Mouse (Mus musculus): ENCODE results near the gene Papss2. TPM values are rescaled to one million over a fixed set of nuclear protein-coding genes. Genes with fewer than 3 reads are reported as not detected.

The Papss2 gene
- polyA plus RNA-seq, 1 experiment: 4.1 TPM

- Histone ChIP-seq H3K27ac (ENCODE audit: insufficient read depth, low read length) (no peak overlapping the region), H3K36me3 (ENCODE audit: control insufficient read depth, insufficient read depth, low read length, poor library complexity, severe bottlenecking) (no peaks in the 10 kb centered on the region), H3K27me3 (ENCODE audit: control insufficient read depth, insufficient read depth, low read length, poor library complexity, severe bottlenecking) (no peaks in the 10 kb centered on the region), H3K4me3 (ENCODE audit: low read depth, low read length) (no peak overlapping the region), H3K4me1 (ENCODE audit: control insufficient read depth, insufficient read depth, low read length) (no peaks in the 10 kb centered on the region), H3K9ac (ENCODE audit: low read depth, poor library complexity, severe bottlenecking) (no peak overlapping the region), H3K9me3 (replicated peaks; ENCODE audit: control insufficient read depth, insufficient read depth, low read length, poor library complexity, severe bottlenecking) (no peaks in the 10 kb centered on the region; the same call in 1 of the 2 replicates)
- no peak for TF ChIP-seq CTCF (IDR thresholded peaks at IDR 0.05; ENCODE audit: low read depth, low read length)
- no peak for TF ChIP-seq POLR2A (IDR thresholded peaks at IDR 0.05; ENCODE audit: insufficient read depth, low read length)
- TF ChIP-seq EP300 (IDR thresholded peaks at IDR 0.05; ENCODE audit: insufficient read depth, low read depth, low read length): no peak
Measured at GRCm38 (mm10) chr19:32638276-32638903, 42.8 kb downstream of the Papss2 start.

GRCm38 (mm10) chr19:32641535-32641934, 45.9 kb downstream of the Papss2 start:
- no peak overlapping the region for H3K9ac ChIP-seq (ENCODE audit: low read depth, poor library complexity, severe bottlenecking)
- TF ChIP-seq EP300 (IDR thresholded peaks at IDR 0.05; ENCODE audit: insufficient read depth, low read depth, low read length) (no peak), POLR2A (IDR thresholded peaks at IDR 0.05; ENCODE audit: insufficient read depth, low read length) (no peak), CTCF (IDR thresholded peaks at IDR 0.05; ENCODE audit: low read depth, low read length) (no peak)
- no peaks in the 10 kb centered on the region for H3K4me1 ChIP-seq (ENCODE audit: control insufficient read depth, insufficient read depth, low read length)
- H3K4me3 ChIP-seq (ENCODE audit: low read depth, low read length): no peak overlapping the region
- no peak overlapping the region for H3K27ac ChIP-seq (ENCODE audit: insufficient read depth, low read length)
- no peaks in the 10 kb centered on the region for H3K27me3 ChIP-seq (ENCODE audit: control insufficient read depth, insufficient read depth, low read length, poor library complexity, severe bottlenecking)
- peaks cover 9% of the 10 kb centered on the region for H3K9me3 ChIP-seq (replicated peaks; ENCODE audit: control insufficient read depth, insufficient read depth, low read length, poor library complexity, severe bottlenecking)
- H3K36me3 ChIP-seq (ENCODE audit: control insufficient read depth, insufficient read depth, low read length, poor library complexity, severe bottlenecking): no peaks in the 10 kb centered on the region

- TF ChIP-seq EP300 (IDR thresholded peaks at IDR 0.05; ENCODE audit: insufficient read depth, low read depth, low read length) (no peak), POLR2A (IDR thresholded peaks at IDR 0.05; ENCODE audit: insufficient read depth, low read length) (no peak)
Measured at GRCm38 (mm10) chr19:32641995-32642394, 46.4 kb downstream of the Papss2 start.

GRCm38 (mm10) chr19:32643642-32644041, 48.1 kb downstream of the Papss2 start:
- Histone ChIP-seq H3K4me1 (ENCODE audit: control insufficient read depth, insufficient read depth, low read length) (no peaks in the 10 kb centered on the region), H3K9me3 (replicated peaks; ENCODE audit: control insufficient read depth, insufficient read depth, low read length, poor library complexity, severe bottlenecking) (peaks cover 12% of the 10 kb centered on the region), H3K27ac (ENCODE audit: insufficient read depth, low read length) (no peak overlapping the region), H3K4me3 (ENCODE audit: low read depth, low read length) (no peak overlapping the region), H3K9ac (ENCODE audit: low read depth, poor library complexity, severe bottlenecking) (no peak overlapping the region), H3K36me3 (ENCODE audit: control insufficient read depth, insufficient read depth, low read length, poor library complexity, severe bottlenecking) (no peaks in the 10 kb centered on the region), H3K27me3 (ENCODE audit: control insufficient read depth, insufficient read depth, low read length, poor library complexity, severe bottlenecking) (no peaks in the 10 kb centered on the region)
- TF ChIP-seq POLR2A (IDR thresholded peaks at IDR 0.05; ENCODE audit: insufficient read depth, low read length) (no peak), EP300 (IDR thresholded peaks at IDR 0.05; ENCODE audit: insufficient read depth, low read depth, low read length) (no peak), CTCF (IDR thresholded peaks at IDR 0.05; ENCODE audit: low read depth, low read length) (no peak)

More at GRCm38 (mm10) chr19:32641995-32642394, 46.4 kb downstream of the Papss2 start:
- H3K27ac ChIP-seq (ENCODE audit: insufficient read depth, low read length): no peak overlapping the region
- peaks cover 9% of the 10 kb centered on the region for H3K9me3 ChIP-seq (replicated peaks; ENCODE audit: control insufficient read depth, insufficient read depth, low read length, poor library complexity, severe bottlenecking)
- no peaks in the 10 kb centered on the region for H3K36me3 ChIP-seq (ENCODE audit: control insufficient read depth, insufficient read depth, low read length, poor library complexity, severe bottlenecking)
- no peaks in the 10 kb centered on the region for H3K27me3 ChIP-seq (ENCODE audit: control insufficient read depth, insufficient read depth, low read length, poor library complexity, severe bottlenecking)
- H3K4me3 ChIP-seq (ENCODE audit: low read depth, low read length): no peak overlapping the region
- H3K9ac ChIP-seq (ENCODE audit: low read depth, poor library complexity, severe bottlenecking): no peak overlapping the region
- no peaks in the 10 kb centered on the region for H3K4me1 ChIP-seq (ENCODE audit: control insufficient read depth, insufficient read depth, low read length)

- Histone ChIP-seq H3K4me3 (ENCODE audit: low read depth, low read length) (no peak overlapping the region), H3K27me3 (ENCODE audit: control insufficient read depth, insufficient read depth, low read length, poor library complexity, severe bottlenecking) (no peaks in the 10 kb centered on the region), H3K27ac (ENCODE audit: insufficient read depth, low read length) (no peak overlapping the region), H3K36me3 (ENCODE audit: control insufficient read depth, insufficient read depth, low read length, poor library complexity, severe bottlenecking) (no peaks in the 10 kb centered on the region), H3K4me1 (ENCODE audit: control insufficient read depth, insufficient read depth, low read length) (no peaks in the 10 kb centered on the region), H3K9me3 (replicated peaks; ENCODE audit: control insufficient read depth, insufficient read depth, low read length, poor library complexity, severe bottlenecking) (peaks cover 12% of the 10 kb centered on the region), H3K9ac (ENCODE audit: low read depth, poor library complexity, severe bottlenecking) (no peak overlapping the region)
- no peak for TF ChIP-seq EP300 (IDR thresholded peaks at IDR 0.05; ENCODE audit: insufficient read depth, low read depth, low read length)
- TF ChIP-seq POLR2A (IDR thresholded peaks at IDR 0.05; ENCODE audit: insufficient read depth, low read length): no peak
- TF ChIP-seq CTCF (IDR thresholded peaks at IDR 0.05; ENCODE audit: low read depth, low read length): no peak
Measured at GRCm38 (mm10) chr19:32645939-32646338, 50.3 kb downstream of the Papss2 start.

- no peak for TF ChIP-seq EP300 (IDR thresholded peaks at IDR 0.05; ENCODE audit: insufficient read depth, low read depth, low read length)
- no peak for TF ChIP-seq CTCF (IDR thresholded peaks at IDR 0.05; ENCODE audit: low read depth, low read length)
- no peak for TF ChIP-seq POLR2A (IDR thresholded peaks at IDR 0.05; ENCODE audit: insufficient read depth, low read length)
- Histone ChIP-seq H3K9me3 (replicated peaks; ENCODE audit: control insufficient read depth, insufficient read depth, low read length, poor library complexity, severe bottlenecking) (peaks cover 12% of the 10 kb centered on the region), H3K4me3 (ENCODE audit: low read depth, low read length) (no peak overlapping the region), H3K4me1 (ENCODE audit: control insufficient read depth, insufficient read depth, low read length) (no peaks in the 10 kb centered on the region), H3K9ac (ENCODE audit: low read depth, poor library complexity, severe bottlenecking) (no peak overlapping the region), H3K27ac (ENCODE audit: insufficient read depth, low read length) (no peak overlapping the region), H3K27me3 (ENCODE audit: control insufficient read depth, insufficient read depth, low read length, poor library complexity, severe bottlenecking) (no peaks in the 10 kb centered on the region), H3K36me3 (ENCODE audit: control insufficient read depth, insufficient read depth, low read length, poor library complexity, severe bottlenecking) (no peaks in the 10 kb centered on the region)
Measured at GRCm38 (mm10) chr19:32646382-32646781, 50.8 kb downstream of the Papss2 start.

Data from ES-Bruce4 (cell line).